Mouse (Mus musculus) ZHBTc4 (cell line): ENCODE measurements at regions not wholly inside any gene's neighbourhood (a gene's known extent, or its start where the extent isn't known, plus 50 kb on each side); places are given as distances from the start of the nearest gene placed in this dataset.

Experiments used
- DNase-seq: peaks from one replicate; pipeline ENCODE4 v3.0.0-alpha.2; 2011; ENCODE audit warnings: low read depth, low spot score

GRCm38 (mm10) chr5:6517337-6517736 is 768.2 kb upstream of the Steap1 start:
- DNase-seq = peak; percentile 59

- no peak for DNase-seq
Observed at GRCm38 (mm10) chr5:6480811-6481210, 731.7 kb upstream of the Steap1 start.
